Comparison of ENCODE assay signal across 24 mouse cellular contexts in the genomic region with DNA sequence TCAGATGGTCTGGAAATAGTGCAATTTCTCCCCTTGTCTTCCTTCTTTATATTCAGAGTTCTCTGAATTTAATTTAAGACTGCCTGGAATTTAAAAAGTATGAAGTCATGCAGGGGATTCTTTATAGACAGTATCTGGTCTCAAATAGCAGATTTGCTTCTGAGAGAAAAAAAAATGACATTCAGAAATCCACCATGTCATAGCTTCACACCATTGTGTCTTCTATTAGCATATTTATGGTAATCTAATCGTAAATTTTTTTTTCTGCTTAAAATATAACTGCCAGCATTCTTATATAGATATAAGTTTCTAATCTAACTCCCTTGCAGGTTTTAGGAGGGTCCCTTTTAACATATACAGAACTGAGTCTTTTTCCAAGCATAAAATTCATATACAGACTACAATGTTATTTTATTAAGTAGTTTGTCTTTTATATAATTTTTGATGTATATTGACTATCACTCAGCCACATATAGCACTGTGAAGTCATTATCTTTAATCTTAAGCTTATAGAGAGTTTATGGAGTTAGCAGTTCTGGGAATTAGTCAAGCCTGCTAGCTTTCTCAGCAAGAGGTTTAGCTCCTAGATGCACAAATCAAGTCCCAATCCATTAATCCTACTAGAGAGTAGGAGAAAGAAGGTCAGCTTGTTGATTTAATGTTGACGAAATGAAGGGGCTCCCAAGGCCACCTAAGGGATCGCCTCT. TPM values are rescaled to one million over a fixed set of nuclear protein-coding genes. Genes with fewer than 3 reads are reported as not detected.
DNase-seq lines count a peak whose midpoint lies in the region; ATAC-seq lines count a peak whose summit lies in the region.
"Had no signal": no experiment of that assay in that cellular context is flagged by ENCODE, and none has a peak within 500 bp of the region (broad histone marks: within the 10 kb centered on the region; RNA-seq: fewer than 3 reads in every experiment).

No protein-coding gene starts in this region.

- peak; percentile 10; the same call in 1 of the 2 replicates for ATAC-seq in midbrain, embryonic 11.5 days (ENCODE audit: low FRiP score)
- ATAC-seq in midbrain, embryonic 13.5 days: no peak
- ATAC-seq in hindbrain, embryonic 14.5 days (ENCODE audit: low FRiP score): no peak
- no peak for ATAC-seq in midbrain, embryonic 15.5 days (replicated peaks)
- ATAC-seq: intestine, postnatal 0 days; liver, postnatal 0 days; Patski had no signal

- H3K27me3 ChIP-seq in midbrain, embryonic 11.5 days (ENCODE audit: control insufficient read depth, insufficient read depth, low read length): no peaks in the 10 kb centered on the region
- H3K27me3 ChIP-seq in midbrain, embryonic 13.5 days: no peaks in the 10 kb centered on the region; the same call in 1 of the 2 replicates
- no peaks in the 10 kb centered on the region for H3K27me3 ChIP-seq in hindbrain, embryonic 14.5 days (ENCODE audit: control insufficient read depth, insufficient read depth, low read length)
- H3K27me3 ChIP-seq in midbrain, embryonic 15.5 days (replicated peaks): no peaks in the 10 kb centered on the region

- H3K9ac ChIP-seq in midbrain, embryonic 11.5 days (ENCODE audit: low read length): no peak overlapping the region
- no peak overlapping the region for H3K9ac ChIP-seq in midbrain, embryonic 13.5 days (replicated peaks)
- no peak overlapping the region for H3K9ac ChIP-seq in hindbrain, embryonic 14.5 days
- H3K9ac ChIP-seq in midbrain, embryonic 15.5 days: no peak overlapping the region
- H3K9ac ChIP-seq: liver, postnatal 0 days had no signal

- no peaks in the 10 kb centered on the region for H3K9me3 ChIP-seq in midbrain, embryonic 11.5 days (ENCODE audit: control insufficient read depth, low read length)
- 0 out of 2 replicates have a peak, but pooled peaks cover 3% of the 10 kb centered on the region for H3K9me3 ChIP-seq in midbrain, embryonic 13.5 days
- H3K9me3 ChIP-seq in hindbrain, embryonic 14.5 days (ENCODE audit: control insufficient read depth, low read length): no peaks in the 10 kb centered on the region
- H3K9me3 ChIP-seq in midbrain, embryonic 15.5 days: no peaks in the 10 kb centered on the region
- H3K9me3 ChIP-seq: limb, embryonic 10.5 days had no signal

- no peaks in the 10 kb centered on the region for H3K36me3 ChIP-seq in midbrain, embryonic 11.5 days (ENCODE audit: control insufficient read depth, insufficient read depth, low read length)
- no peaks in the 10 kb centered on the region for H3K36me3 ChIP-seq in midbrain, embryonic 13.5 days
- H3K36me3 ChIP-seq in hindbrain, embryonic 14.5 days (replicated peaks; ENCODE audit: control insufficient read depth, insufficient read depth): no peaks in the 10 kb centered on the region
- no peaks in the 10 kb centered on the region for H3K36me3 ChIP-seq in midbrain, embryonic 15.5 days (replicated peaks)
- H3K36me3 ChIP-seq: forebrain, embryonic 10.5 days; limb, embryonic 10.5 days had no signal

- H3K4me2 ChIP-seq in midbrain, embryonic 11.5 days: no peak overlapping the region
- H3K4me2 ChIP-seq in midbrain, embryonic 13.5 days (replicated peaks): no peak overlapping the region
- H3K4me2 ChIP-seq in hindbrain, embryonic 14.5 days (replicated peaks): peak overlapping the region; percentile 10; the same call in 1 of the 2 replicates
- H3K4me2 ChIP-seq in midbrain, embryonic 15.5 days: peak overlapping the region; percentile 13; the same call in 1 of the 2 replicates

- H3K4me1 ChIP-seq in midbrain, embryonic 11.5 days (ENCODE audit: control insufficient read depth, insufficient read depth, low read length): peaks cover 14% of the 10 kb centered on the region
- H3K4me1 ChIP-seq in midbrain, embryonic 13.5 days (replicated peaks): peaks cover 24% of the 10 kb centered on the region
- H3K4me1 ChIP-seq in hindbrain, embryonic 14.5 days (replicated peaks; ENCODE audit: control insufficient read depth, insufficient read depth, low read length): peaks cover 4% of the 10 kb centered on the region; the same call in 1 of the 2 replicates
- peaks cover 13% of the 10 kb centered on the region; the same call in 1 of the 2 replicates for H3K4me1 ChIP-seq in midbrain, embryonic 15.5 days

- H3K4me3 ChIP-seq in midbrain, embryonic 11.5 days (ENCODE audit: low read depth, low read length): no peak overlapping the region
- H3K4me3 ChIP-seq in midbrain, embryonic 13.5 days (replicated peaks): no peak overlapping the region
- H3K4me3 ChIP-seq in hindbrain, embryonic 14.5 days (replicated peaks; ENCODE audit: low read length): no peak overlapping the region
- H3K4me3 ChIP-seq in midbrain, embryonic 15.5 days: no peak overlapping the region
- H3K4me3 ChIP-seq: forebrain, embryonic 10.5 days; heart, adult 2 months; layer of hippocampus, adult 2 months; left cerebral cortex, adult 2 months; limb, embryonic 10.5 days had no signal

- H3K27ac ChIP-seq in midbrain, embryonic 11.5 days (ENCODE audit: low read depth, low read length): peak overlapping the region; percentile 5; the same call in 1 of the 2 replicates
- H3K27ac ChIP-seq in midbrain, embryonic 13.5 days: no peak overlapping the region; the same call in 1 of the 2 replicates
- peak overlapping the region; percentile 47; the same call in 1 of the 2 replicates for H3K27ac ChIP-seq in hindbrain, embryonic 14.5 days
- H3K27ac ChIP-seq in midbrain, embryonic 15.5 days: peak overlapping the region; percentile 11; the same call in 1 of the 2 replicates
- H3K27ac ChIP-seq: forebrain, embryonic 10.5 days; heart, adult 2 months; layer of hippocampus, adult 2 months; left cerebral cortex, adult 2 months; limb, embryonic 10.5 days had no signal

- DNase-seq in midbrain, embryonic 11.5 days (ENCODE audit: low spot score, missing footprints): peak; percentile 90
- DNase-seq in hindbrain, embryonic 14.5 days (ENCODE audit: low spot score): no peak
- DNase-seq in retina, postnatal 1 day: peak; percentile 67
- DNase-seq in cerebellum, adult 9-10 months: no peak
- no peak for DNase-seq in layer of hippocampus, adult 9-10 months (ENCODE audit: low spot score)
- DNase-seq: adrenal gland, postnatal 10 days; cerebellum, adult 11 months; cerebellum, postnatal 25 days; gastrocnemius, postnatal 25 days; heart, adult 2 months; kidney, postnatal 14 days; liver, postnatal 0 days; lung, postnatal 10 days; thymus, postnatal 4 days had no signal

- WGBS in midbrain, embryonic 11.5 days: 20% methylated on average over 3 of the region's 3 CpGs
- 17% methylated on average over 3 of the region's 3 CpGs for WGBS in midbrain, embryonic 13.5 days
- WGBS in hindbrain, embryonic 14.5 days: 27% methylated on average over 3 of the region's 3 CpGs
- WGBS in midbrain, embryonic 15.5 days: 12% methylated on average over 3 of the region's 3 CpGs

RNA-seq across cellular contexts. Expression of a gene that starts 2.1 kb away (rescaled TPM):
- 0.31 and 0.54 TPM in 2 replicates for polyA plus RNA-seq in midbrain, embryonic 11.5 days (2014; fragmentation: Nextera tagmentation; extraction: Ambion mirVana)
- polyA plus RNA-seq in midbrain, embryonic 13.5 days (2015; fragmentation: Nextera tagmentation; extraction: Ambion mirVana): 0.61 and 0.69 TPM in 2 replicates
- 0.39 and 0.42 TPM in 2 replicates for polyA plus RNA-seq in hindbrain, embryonic 14.5 days (2014; fragmentation: Nextera tagmentation; extraction: Ambion mirVana)
- 0.64 and 0.67 TPM in 2 replicates for polyA plus RNA-seq in midbrain, embryonic 15.5 days (2015; fragmentation: Nextera tagmentation; extraction: Ambion mirVana)
- polyA plus RNA-seq: forebrain, embryonic 10.5 days; heart, adult 2 months; heart, embryonic 16.5 days; intestine, postnatal 0 days; limb, embryonic 10.5 days; liver, adult 2 months; Patski had no signal

RNA-seq across cellular contexts. Expression of a gene that starts 15.7 kb away (rescaled TPM):
- 7.0 and 7.3 TPM in 2 replicates for polyA plus RNA-seq in midbrain, embryonic 11.5 days (2014; fragmentation: Nextera tagmentation; extraction: Ambion mirVana)
- 2.2 and 2.9 TPM in 2 replicates for polyA plus RNA-seq in midbrain, embryonic 13.5 days (2015; fragmentation: Nextera tagmentation; extraction: Ambion mirVana)
- 2.5 and 2.7 TPM in 2 replicates for polyA plus RNA-seq in hindbrain, embryonic 14.5 days (2014; fragmentation: Nextera tagmentation; extraction: Ambion mirVana)
- 1.6 and 2.0 TPM in 2 replicates for polyA plus RNA-seq in midbrain, embryonic 15.5 days (2015; fragmentation: Nextera tagmentation; extraction: Ambion mirVana)
- polyA plus RNA-seq: Patski had no signal

Comparison
In these comparisons a context has a peak if more than half of its experiments do, and no peak if none do; other contexts are left out.
1. H3K4me2 ChIP-seq: peak in hindbrain, embryonic 14.5 days (single experiment) and midbrain, embryonic 15.5 days (single experiment); none in midbrain, embryonic 11.5 days (single experiment) and midbrain, embryonic 13.5 days (single experiment).
2. DNase-seq: peak in midbrain, embryonic 11.5 days (single experiment) and retina, postnatal 1 day (single experiment); none in hindbrain, embryonic 14.5 days (single experiment), cerebellum, adult 9-10 months (single experiment) and layer of hippocampus, adult 9-10 months (single experiment).